Mouse (Mus musculus): ENCODE results near the gene Nup98.

- TF ChIP-seq CTCF (IDR thresholded peaks at IDR 0.05; ENCODE audit: insufficient read depth, low read depth, low read length) (no peak), POLR2A (IDR thresholded peaks at IDR 0.05; ENCODE audit: insufficient read depth, low read depth, low read length) (no peak)
Measured at GRCm38 (mm10) chr7:102229814-102230213, 19.8 kb upstream of the Nup98 start.
